Mouse (Mus musculus) left cerebral cortex, adult 11 months (tissue): Measurements from ENCODE around the gene Glra3.

ENCODE experiments used
- DNase-seq: peaks from one replicate; pipeline ENCODE4 v3.0.0; 2022; ENCODE audit warnings: low spot score

Glra3 gene

DNA sequence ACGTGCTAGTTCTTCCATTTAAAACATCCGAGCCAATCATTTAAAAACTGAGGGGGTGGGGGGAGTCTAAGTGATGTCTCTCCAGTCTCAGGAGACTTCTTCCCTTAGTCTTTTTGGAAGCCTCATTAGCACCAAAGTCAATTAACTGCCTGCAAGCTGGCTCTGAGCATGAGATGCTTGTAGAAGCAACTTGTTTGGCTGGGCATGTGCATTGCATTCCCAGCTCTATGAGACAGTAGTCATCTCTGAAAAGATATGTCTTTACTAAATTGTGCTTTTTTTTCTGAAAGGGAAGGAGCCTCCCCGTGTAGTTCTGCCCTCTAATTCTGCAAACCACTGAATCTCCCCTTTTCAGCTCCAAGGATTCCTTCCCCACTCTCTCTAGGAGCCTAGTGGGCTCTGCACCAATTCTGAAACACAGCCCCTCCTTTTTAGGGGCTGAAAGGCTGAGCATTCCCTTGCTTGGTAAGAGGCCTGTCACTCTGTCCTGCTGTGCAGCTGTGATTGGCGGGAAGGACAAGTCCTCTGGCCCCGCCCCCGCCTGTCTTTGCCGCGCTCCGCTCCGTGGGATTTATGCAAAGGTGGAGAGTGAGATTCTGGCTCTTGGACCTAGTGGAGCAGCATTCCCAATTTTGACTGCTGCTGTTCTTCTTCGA lies at the start of gene Glra3:
Gene Glra3, plus strand, starts transcription at position 591 of the 656 bp plus-strand sequence.
- peak; percentile 17 for DNase-seq

DNA sequence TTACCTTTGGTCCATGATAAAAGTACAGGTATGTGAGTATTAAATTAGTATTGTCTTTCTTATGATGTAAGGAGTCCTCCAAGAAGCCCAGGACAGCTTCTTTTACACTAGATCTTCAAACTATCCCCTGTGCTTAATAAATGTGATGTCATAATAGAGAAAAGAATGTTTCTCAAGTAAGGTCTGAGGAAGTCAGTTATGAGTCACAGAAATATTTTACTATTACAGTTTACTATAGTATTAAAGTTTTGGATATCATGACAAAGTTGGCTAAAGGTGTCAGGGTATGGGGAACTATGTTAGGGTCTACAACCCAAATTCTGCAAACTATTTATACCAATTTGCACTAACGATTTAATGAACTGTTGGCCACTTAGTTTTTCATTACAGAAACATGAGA lies 33.4 kb upstream of the Glra3 start, which contains the start of gene Adam29:
Gene Adam29, minus strand, starts transcription at position 101 of the 400 bp plus-strand sequence.
- no peak for DNase-seq

DNA sequence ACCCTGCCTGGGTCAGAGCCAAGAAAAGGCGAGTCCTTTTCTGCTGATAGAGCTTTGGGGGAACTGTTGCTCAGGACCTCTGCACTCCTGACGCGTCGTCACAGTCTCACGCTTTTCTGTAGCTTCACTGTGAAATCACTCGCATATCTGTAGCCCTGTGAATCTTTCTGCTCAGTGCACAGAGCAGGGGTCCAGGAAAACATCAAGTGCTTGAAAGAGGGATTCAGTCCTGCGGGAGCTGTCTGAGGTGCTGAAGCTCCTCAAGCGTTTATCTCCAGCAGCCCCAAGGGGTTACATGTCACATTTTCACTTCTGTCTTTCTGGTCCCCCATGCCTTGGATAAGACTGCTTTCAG lies 243 bp downstream of the Glra3 start:
- peak; percentile 1 for DNase-seq

DNA sequence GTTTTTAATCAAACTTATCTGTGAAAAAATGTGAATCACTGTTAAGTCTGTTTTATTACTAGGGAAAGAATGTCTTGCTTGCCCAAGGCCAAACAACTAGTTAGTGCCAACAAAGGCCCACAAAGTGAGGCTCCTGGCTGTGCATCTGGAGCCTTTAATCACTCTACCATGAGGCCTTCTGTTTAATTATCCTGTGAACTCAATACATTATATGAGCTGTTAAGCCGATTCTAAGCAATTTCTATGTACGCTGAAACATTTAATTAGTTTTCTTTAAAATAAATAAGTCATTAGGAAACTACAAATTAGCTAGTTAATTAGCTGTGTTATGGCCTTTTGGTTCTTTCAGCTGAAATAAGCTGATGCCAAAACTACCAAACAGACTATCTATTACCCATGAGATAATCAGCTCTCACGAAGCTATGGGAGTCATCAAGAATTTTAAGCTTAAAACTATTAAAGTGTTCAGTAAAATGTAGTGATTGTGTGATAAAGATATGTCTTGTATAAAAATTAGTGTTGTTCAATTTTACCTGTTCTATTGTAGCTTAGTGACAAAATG lies 24.6 kb downstream of the Glra3 start:
- DNase-seq, result no peak

DNA sequence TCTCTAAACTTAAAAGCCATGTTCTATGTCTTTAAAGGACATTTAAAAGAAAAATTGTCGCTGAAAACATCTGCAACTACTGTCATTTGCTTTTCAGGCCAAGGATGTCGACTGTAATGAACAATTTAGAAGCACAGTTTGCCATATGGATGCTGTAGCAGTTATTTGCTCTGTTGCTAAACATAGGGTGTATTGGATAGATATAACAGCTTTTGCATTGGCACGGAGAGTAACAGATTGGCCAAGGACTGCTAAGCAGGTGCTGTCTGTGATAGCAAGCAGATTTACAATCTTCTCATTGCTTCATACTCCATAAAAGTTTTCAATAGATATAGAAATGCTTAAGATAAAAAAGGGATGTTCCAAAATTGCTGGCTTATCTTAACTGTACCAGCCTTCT lies 57.6 kb downstream of the Glra3 start:
- DNase-seq, result peak; percentile 26

DNA sequence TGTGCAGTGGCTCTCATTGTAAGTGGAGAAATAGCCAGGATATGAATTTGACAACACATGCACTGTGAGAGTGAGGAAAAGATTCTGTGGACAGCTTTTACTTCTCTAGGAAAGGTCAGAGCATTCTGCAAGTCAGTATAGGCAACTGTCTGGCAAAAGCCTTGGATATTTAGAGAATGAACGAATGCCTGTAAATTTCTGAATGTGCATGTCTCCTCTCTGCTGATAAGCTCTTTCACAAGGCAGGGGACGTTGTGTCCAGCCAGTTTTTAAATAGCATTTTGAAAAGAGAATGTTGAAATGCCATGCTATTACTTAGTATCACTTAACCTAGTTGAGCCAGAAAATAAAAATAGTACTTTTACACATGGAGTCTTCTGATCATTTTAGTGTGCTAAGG lies 114.1 kb downstream of the Glra3 start:
- DNase-seq, result no peak

DNA sequence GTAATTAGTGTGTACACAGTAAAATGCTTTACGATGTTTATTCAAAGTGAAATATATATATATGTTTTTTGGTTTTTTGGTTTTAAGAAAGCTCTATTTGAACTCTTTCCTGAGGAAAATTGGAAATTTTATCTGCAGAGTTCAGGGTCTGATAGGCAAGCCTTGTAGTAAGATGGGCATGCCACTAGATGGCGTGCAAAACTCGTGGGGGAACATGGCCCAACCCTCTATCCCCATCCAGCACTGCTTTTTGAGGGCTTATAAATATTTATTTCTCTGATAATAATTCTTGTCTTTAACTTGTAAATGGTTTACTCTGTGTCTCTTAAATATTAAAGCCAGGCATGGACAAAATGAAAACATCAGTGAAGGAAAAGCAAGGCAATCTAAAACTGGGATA lies 122.8 kb downstream of the Glra3 start:
- peak; percentile 1 for DNase-seq

DNA sequence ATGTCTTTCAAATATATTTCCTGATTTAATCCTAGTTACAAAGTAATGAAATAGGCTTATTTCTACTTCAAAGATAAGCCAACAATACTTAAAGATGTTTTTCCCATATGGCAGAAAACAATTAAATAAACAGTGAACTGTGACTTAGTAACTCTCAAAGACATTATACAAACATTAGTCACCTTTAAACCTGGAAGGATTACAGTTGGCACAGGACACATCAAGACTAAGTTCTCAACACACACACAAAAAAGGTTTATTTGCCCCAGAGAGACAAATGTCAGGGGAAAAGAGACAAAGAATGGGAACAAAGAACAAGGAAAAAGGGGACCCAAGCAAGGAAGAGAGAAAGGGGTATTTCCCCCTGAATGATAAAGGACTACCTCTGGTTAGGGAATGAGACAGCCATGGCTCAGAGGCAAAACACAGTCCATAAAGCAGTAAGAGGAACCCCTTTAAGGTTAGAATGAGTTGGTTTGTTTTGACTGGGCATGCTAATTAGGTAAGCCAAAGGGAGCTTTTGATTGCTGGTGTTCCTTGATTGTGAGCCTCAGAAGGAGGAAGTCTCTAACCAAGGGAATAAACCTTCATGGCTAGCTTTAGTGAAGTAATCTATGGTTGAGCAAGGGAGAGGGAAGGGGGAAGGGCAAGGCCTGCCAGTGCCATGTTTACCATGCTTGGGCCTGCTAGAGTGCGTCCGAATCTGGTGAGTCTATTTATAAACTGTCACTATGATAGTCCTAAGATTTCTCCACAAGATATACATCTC lies 130.4 kb downstream of the Glra3 start:
- no peak for DNase-seq

DNA sequence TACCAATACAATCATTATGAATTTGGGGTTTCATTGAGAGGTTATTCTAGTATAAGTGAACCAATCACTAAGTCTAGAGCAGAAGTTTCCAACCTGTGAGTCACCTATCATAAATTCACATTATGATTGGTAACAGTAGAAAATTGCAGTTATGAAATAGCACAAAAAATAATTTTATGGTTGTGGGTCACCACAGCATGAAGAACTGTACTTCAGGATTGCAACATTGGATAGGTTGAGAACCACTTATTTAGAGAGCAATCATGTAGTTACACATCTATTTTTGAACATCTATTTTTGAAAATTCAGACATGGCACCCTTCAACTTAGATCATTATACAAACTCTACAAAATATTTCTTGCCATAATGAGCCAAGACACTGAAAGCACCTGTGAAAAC lies 143.4 kb downstream of the Glra3 start:
- no peak for DNase-seq

DNA sequence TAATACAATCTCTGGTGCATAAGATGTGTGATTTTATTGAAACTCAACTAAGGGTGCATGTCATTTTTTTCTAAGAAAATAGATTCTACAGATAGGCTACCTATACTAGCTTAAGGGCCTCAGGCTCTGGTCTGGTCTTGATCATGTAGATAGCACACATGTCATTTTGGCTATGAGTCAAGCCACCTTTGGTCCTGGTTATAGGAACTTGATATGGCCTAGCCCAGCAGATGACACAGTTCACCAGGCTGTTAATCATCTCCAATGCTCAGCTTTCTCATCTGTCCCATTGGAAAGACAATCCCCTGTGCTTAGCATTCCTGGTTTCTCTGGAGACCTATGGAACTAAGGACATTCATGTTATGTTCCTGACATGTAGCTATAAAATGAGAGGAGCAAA lies 154.1 kb downstream of the Glra3 start:
- no peak for DNase-seq

DNA sequence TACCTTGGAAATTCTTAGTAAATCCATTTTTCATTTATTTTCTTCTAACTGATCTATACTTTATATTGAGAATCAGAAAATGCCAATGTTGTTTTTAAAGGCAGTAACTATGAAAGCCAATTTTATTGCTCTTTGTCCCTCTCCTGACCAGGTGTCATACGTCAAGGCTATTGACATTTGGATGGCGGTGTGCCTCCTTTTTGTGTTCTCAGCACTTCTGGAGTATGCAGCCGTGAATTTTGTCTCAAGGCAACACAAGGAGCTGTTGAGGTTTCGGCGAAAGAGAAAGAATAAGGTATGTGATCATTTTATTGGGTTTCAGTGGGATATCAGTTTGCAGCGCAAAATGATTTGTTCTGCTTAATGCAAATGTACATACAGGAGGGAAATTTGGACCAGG lies 170.0 kb downstream of the Glra3 start:
- no peak for DNase-seq

DNA sequence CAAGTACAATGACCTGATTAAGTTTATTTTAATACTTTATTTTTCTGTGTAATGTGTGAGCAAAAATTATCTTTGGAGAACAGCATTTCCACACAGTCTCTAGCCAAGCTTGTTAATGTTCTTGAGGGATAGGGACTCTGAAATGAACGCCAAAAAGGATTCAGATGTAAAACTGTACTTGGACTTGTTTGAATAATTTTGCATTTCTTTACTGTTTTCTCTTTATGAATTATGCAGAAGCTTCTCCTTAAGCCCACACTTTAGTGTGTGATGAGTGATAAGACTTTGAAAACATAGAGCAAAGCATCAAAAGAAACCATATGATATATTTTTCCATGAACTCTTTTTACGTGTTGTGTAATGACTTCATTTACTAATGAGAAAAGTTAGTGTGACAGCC lies 189.1 kb downstream of the Glra3 start:
- no peak for DNase-seq

DNA sequence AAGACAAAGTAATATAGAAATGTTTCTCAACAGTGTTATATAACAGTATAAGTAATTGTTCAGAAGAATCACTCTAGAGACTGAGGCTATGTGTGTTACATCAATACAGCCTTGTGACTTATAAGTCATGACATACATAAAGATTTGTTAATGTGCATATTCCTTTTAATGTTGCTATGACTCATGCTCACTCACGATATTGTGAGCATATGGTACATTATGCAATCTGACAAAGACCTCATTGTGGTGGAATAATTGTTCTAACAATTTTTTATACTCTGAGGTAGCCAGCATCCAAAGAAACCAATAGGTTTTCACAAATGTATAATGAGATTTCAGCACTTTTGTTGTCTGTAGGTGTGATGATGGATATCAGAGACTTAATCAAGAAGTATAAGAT lies 210.4 kb downstream of the Glra3 start:
- DNase-seq, result no peak

DNA sequence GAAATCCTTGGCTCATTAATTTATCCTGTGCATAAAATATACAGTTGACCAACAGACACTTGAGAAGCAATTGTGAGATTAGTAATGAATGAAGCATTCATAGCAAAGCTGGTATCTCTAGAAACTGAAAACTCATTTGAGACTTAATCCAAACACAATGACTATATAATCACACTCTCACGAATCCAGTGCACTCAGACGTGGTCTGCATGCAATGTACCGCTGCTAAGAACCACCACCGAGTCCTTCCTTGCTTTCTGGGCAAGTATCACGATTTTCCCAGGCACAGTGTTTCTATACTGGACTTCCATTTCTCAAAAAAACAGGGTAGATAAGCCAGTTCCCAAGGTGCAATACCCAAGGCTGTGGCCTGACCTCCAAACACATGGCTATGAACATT lies 211.3 kb downstream of the Glra3 start:
- no peak for DNase-seq

DNA sequence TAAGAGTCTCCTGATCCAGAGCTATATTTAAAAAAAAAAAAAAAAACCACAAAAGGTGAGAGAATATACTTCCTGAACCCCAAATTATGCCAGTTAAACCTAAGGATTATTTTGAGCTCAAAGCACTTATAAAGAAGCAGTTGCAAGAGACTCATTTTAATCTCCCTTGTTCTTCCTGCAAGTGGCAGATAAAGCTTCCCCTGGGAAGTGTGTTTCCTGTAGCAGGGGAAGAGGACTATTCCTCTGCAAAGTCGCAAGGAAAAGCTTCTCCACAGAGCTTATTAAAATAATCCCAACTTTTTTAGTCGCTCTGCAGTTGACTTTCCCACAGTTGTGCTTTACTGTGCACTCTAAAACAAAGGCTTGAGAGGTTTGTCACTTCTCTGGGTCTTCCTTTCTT lies 218.7 kb downstream of the Glra3 start:
- DNase-seq, result no peak
